Mouse (Mus musculus): ENCODE data around the gene Elmod2. TPM values are rescaled to one million over a fixed set of nuclear protein-coding genes. Genes with fewer than 3 reads are reported as not detected.

The Elmod2 gene
- total RNA-seq, 2 experiments from 2014 or later, result 21.2 to 25.9 TPM

GRCm38 (mm10) chr8:83285391-83285790 is 46.9 kb downstream of the Elmod2 start:
- no peak for DNase-seq (ENCODE audit: low spot score in 2 of 2)

- DNase-seq (ENCODE audit: low spot score in 2 of 2), result no peak
Observed at GRCm38 (mm10) chr8:83278431-83278830, 53.9 kb downstream of the Elmod2 start.

GRCm38 (mm10) chr8:83274470-83274869 is 57.8 kb downstream of the Elmod2 start:
- DNase-seq (ENCODE audit: low spot score in 2 of 2), result no peak

- no peak for DNase-seq (ENCODE audit: low spot score in 2 of 2)
Observed at GRCm38 (mm10) chr8:83272464-83272863, 59.8 kb downstream of the Elmod2 start.

- DNase-seq (ENCODE audit: low spot score in 2 of 2), result no peak
Observed at GRCm38 (mm10) chr8:83271172-83271571, 61.1 kb downstream of the Elmod2 start.

Other genes with a start within 250 kb of the Elmod2 start
- gene Tbc1d9, start 167.1 kb downstream of the Elmod2 start, total RNA-seq (2021), result 10 to 100 TPM in 1 of 2 experiments, 1 to 10 TPM in 1; 8.1 to 10.9 TPM
- under 1 TPM in 1 of 2 experiments, not detected in 1; 0.46 TPM for gene Gm10645, start 166.3 kb downstream of the Elmod2 start, total RNA-seq (2021)
- 1,000 to 10,000 TPM in 1 of 2 experiments, 100 to 1,000 TPM in 1; 986 to 1,893 TPM for gene Ucp1, start 42.1 kb downstream of the Elmod2 start, total RNA-seq (2021)
- gene Mgat4d, start 16.0 kb upstream of the Elmod2 start, total RNA-seq (2021), result not detected
- not detected for gene Clgn, start 57.4 kb upstream of the Elmod2 start, total RNA-seq (2021)
- gene Scoc, start 125.9 kb upstream of the Elmod2 start, total RNA-seq (2021), result 10 to 100 TPM; 80.2 to 90.2 TPM
- gene Olfr370, start 203.3 kb upstream of the Elmod2 start, total RNA-seq (2021), result not detected
- gene Ndufb7, start 234.2 kb upstream of the Elmod2 start, total RNA-seq (2021), result 100 to 1,000 TPM; 220 to 282 TPM

Measured in adrenal gland, adult 18-20 months (tissue).